Mouse (Mus musculus): ENCODE data around the gene Kcnq1. TPM values are rescaled to one million over a fixed set of nuclear protein-coding genes. Genes with fewer than 3 reads are reported as not detected.

Gene Kcnq1
- total and polyA plus RNA-seq, 3 experiments = 0.63 to 0.96 TPM; not detected in 1

GRCm38 (mm10) chr7:143073086-143073485 is 33.1 kb upstream of the Kcnq1 start:
- Histone ChIP-seq H3K27ac (ENCODE audit: control insufficient read depth, low read depth, low read length) (no peak overlapping the region), H3K9me3 (replicated peaks; ENCODE audit: insufficient read depth, low read length) (no peaks in the 10 kb centered on the region), H3K79me2 (ENCODE audit: control insufficient read depth, insufficient read depth, low read length, poor library complexity) (peaks cover 15% of the 10 kb centered on the region), H3K36me3 (ENCODE audit: control insufficient read depth in 1 of 2, insufficient read depth in 2 of 2, low read length in 2 of 2) (peaks cover 0 to 6% of the 10 kb centered on the region in 2 experiments; a peak in 2 of 4 replicates), H3K4me1 (ENCODE audit: control insufficient read depth in 1 of 2, insufficient read depth in 2 of 2, low read length in 2 of 2) (peaks cover 0 to 14% of the 10 kb centered on the region in 2 experiments; a peak in 2 of 4 replicates), H3K27me3 (ENCODE audit: control insufficient read depth in 1 of 2, insufficient read depth in 2 of 2, low read length in 2 of 2) (no peaks in the 10 kb centered on the region), H3K4me3 (ENCODE audit: control insufficient read depth in 1 of 2, insufficient read depth in 1 of 2, low read depth in 2 of 2, low read length in 2 of 2) (no peak overlapping the region), H3K9ac (ENCODE audit: control insufficient read depth, low read depth, low read length, poor library complexity, severe bottlenecking) (no peak overlapping the region)
- TF ChIP-seq TAL1 (IDR thresholded peaks at IDR 0.05; ENCODE audit: low read length) = no peak
- TF ChIP-seq MXI1 (IDR thresholded peaks at IDR 0.05; ENCODE audit: low read depth, low read length) = no peak
- TF ChIP-seq SMC3 (IDR thresholded peaks at IDR 0.05; ENCODE audit: low read depth, low read length) = peak; percentile 71
- no peak for TF ChIP-seq EP300 (IDR thresholded peaks at IDR 0.05; ENCODE audit: low read depth in 1 of 2, low read length in 2 of 2)
- TF ChIP-seq POLR2AphosphoS2 (IDR thresholded peaks at IDR 0.05; ENCODE audit: low read length) = no peak
- no peak for TF ChIP-seq ZNF384 (IDR thresholded peaks at IDR 0.05; ENCODE audit: low read depth, low read length)
- TF ChIP-seq GABPA (IDR thresholded peaks at IDR 0.05; ENCODE audit: low read depth, low read length) = no peak
- no peak for TF ChIP-seq POLR2A (IDR thresholded peaks at IDR 0.05; ENCODE audit: control insufficient read depth in 1 of 2, insufficient read depth in 1 of 2, low read depth in 1 of 2, low read length in 2 of 2, poor library complexity in 1 of 2)
- TF ChIP-seq CHD1 (IDR thresholded peaks at IDR 0.05; ENCODE audit: low read depth, low read length) = no peak
- TF ChIP-seq KAT2A (conservative IDR thresholded peaks at IDR 0.05; ENCODE audit: low read depth, low read length) = no peak
- peak; percentile 60 to 89 (median 76) for TF ChIP-seq CTCF (IDR thresholded peaks at IDR 0.05 in 2 of 3, conservative IDR thresholded peaks at IDR 0.05 in 1 of 3; ENCODE audit: control insufficient read depth in 1 of 3, insufficient read depth in 1 of 3, low read depth in 2 of 3, low read length in 3 of 3, poor library complexity in 1 of 3, severe bottlenecking in 1 of 3)
- peak; percentile 48 for TF ChIP-seq RAD21 (IDR thresholded peaks at IDR 0.05; ENCODE audit: low read depth, low read length)
- no peak for TF ChIP-seq ETS1 (IDR thresholded peaks at IDR 0.05; ENCODE audit: low read depth, low read length)
- DNase-seq (ENCODE audit: low read depth, low spot score) = peak; percentile 76

GRCm38 (mm10) chr7:143075394-143075793 is 30.8 kb upstream of the Kcnq1 start:
- Histone ChIP-seq H3K4me1 (ENCODE audit: control insufficient read depth in 1 of 2, insufficient read depth in 2 of 2, low read length in 2 of 2) (peaks cover 0 to 4% of the 10 kb centered on the region in 2 experiments; a peak in 2 of 4 replicates), H3K9me3 (replicated peaks; ENCODE audit: insufficient read depth, low read length) (no peaks in the 10 kb centered on the region), H3K27ac (ENCODE audit: control insufficient read depth, low read depth, low read length) (no peak overlapping the region), H3K27me3 (ENCODE audit: control insufficient read depth in 1 of 2, insufficient read depth in 2 of 2, low read length in 2 of 2) (no peaks in the 10 kb centered on the region), H3K4me3 (ENCODE audit: control insufficient read depth in 1 of 2, insufficient read depth in 1 of 2, low read depth in 2 of 2, low read length in 2 of 2) (no peak overlapping the region), H3K9ac (ENCODE audit: control insufficient read depth, low read depth, low read length, poor library complexity, severe bottlenecking) (no peak overlapping the region), H3K79me2 (ENCODE audit: control insufficient read depth, insufficient read depth, low read length, poor library complexity) (peaks cover 5% of the 10 kb centered on the region), H3K36me3 (ENCODE audit: control insufficient read depth in 1 of 2, insufficient read depth in 2 of 2, low read length in 2 of 2) (no peaks in the 10 kb centered on the region; a peak in 1 of 4 replicates)
- no peak for DNase-seq (ENCODE audit: low read depth, low spot score)
- TF ChIP-seq EP300 (IDR thresholded peaks at IDR 0.05; ENCODE audit: low read depth in 1 of 2, low read length in 2 of 2) = no peak
- TF ChIP-seq MEF2A (IDR thresholded peaks at IDR 0.05; ENCODE audit: extremely low read depth, insufficient replicate concordance, low read depth, low read length, poor library complexity, severe bottlenecking) = no peak

GRCm38 (mm10) chr7:143077351-143077750 is 28.8 kb upstream of the Kcnq1 start:
- H3K9me3 ChIP-seq (replicated peaks; ENCODE audit: insufficient read depth, low read length) = no peaks in the 10 kb centered on the region
- H3K9ac ChIP-seq (ENCODE audit: control insufficient read depth, low read depth, low read length, poor library complexity, severe bottlenecking) = no peak overlapping the region
- no peaks in the 10 kb centered on the region for H3K27me3 ChIP-seq (ENCODE audit: control insufficient read depth in 1 of 2, insufficient read depth in 2 of 2, low read length in 2 of 2)
- H3K36me3 ChIP-seq (ENCODE audit: control insufficient read depth in 1 of 2, insufficient read depth in 2 of 2, low read length in 2 of 2) = peaks cover 0 to 14% of the 10 kb centered on the region in 2 experiments; a peak in 2 of 4 replicates
- H3K27ac ChIP-seq (ENCODE audit: control insufficient read depth, low read depth, low read length) = no peak overlapping the region
- no peak for DNase-seq (ENCODE audit: low read depth, low spot score)
- no peaks in the 10 kb centered on the region for H3K79me2 ChIP-seq (ENCODE audit: control insufficient read depth, insufficient read depth, low read length, poor library complexity)
- no peak overlapping the region for H3K4me3 ChIP-seq (ENCODE audit: control insufficient read depth in 1 of 2, insufficient read depth in 1 of 2, low read depth in 2 of 2, low read length in 2 of 2)
- peaks cover 6 to 15% of the 10 kb centered on the region in 2 experiments; a peak in 3 of 4 replicates for H3K4me1 ChIP-seq (ENCODE audit: control insufficient read depth in 1 of 2, insufficient read depth in 2 of 2, low read length in 2 of 2)
- TF ChIP-seq SMC3 (IDR thresholded peaks at IDR 0.05; ENCODE audit: low read depth, low read length) = no peak
- no peak for TF ChIP-seq SIN3A (IDR thresholded peaks at IDR 0.05; ENCODE audit: low read length)
- TF ChIP-seq ZC3H11A (IDR thresholded peaks at IDR 0.05; ENCODE audit: low read depth, low read length) = no peak
- TF ChIP-seq MYB (IDR thresholded peaks at IDR 0.05; ENCODE audit: low read depth, low read length) = no peak
- no peak for TF ChIP-seq CHD1 (IDR thresholded peaks at IDR 0.05; ENCODE audit: low read depth, low read length)
- TF ChIP-seq MYC (IDR thresholded peaks at IDR 0.05; ENCODE audit: low read depth, low read length) = no peak
- TF ChIP-seq POLR2AphosphoS5 (IDR thresholded peaks at IDR 0.05; ENCODE audit: borderline replicate concordance, low read depth, low read length) = no peak
- TF ChIP-seq ZKSCAN1 (IDR thresholded peaks at IDR 0.05; ENCODE audit: low read depth, low read length) = no peak
- TF ChIP-seq POLR2A (IDR thresholded peaks at IDR 0.05; ENCODE audit: control insufficient read depth in 1 of 2, insufficient read depth in 1 of 2, low read depth in 1 of 2, low read length in 2 of 2, poor library complexity in 1 of 2) = no peak
- no peak for TF ChIP-seq ZMIZ1 (IDR thresholded peaks at IDR 0.05; ENCODE audit: low read depth, low read length)
- TF ChIP-seq ELF1 (IDR thresholded peaks at IDR 0.05; ENCODE audit: low read depth, low read length) = no peak
- no peak for TF ChIP-seq CTCF (IDR thresholded peaks at IDR 0.05 in 2 of 3, conservative IDR thresholded peaks at IDR 0.05 in 1 of 3; ENCODE audit: control insufficient read depth in 1 of 3, insufficient read depth in 1 of 3, low read depth in 2 of 3, low read length in 3 of 3, poor library complexity in 1 of 3, severe bottlenecking in 1 of 3)
- TF ChIP-seq MXI1 (IDR thresholded peaks at IDR 0.05; ENCODE audit: low read depth, low read length) = no peak
- TF ChIP-seq NRF1 (IDR thresholded peaks at IDR 0.05; ENCODE audit: insufficient read depth, low read depth, low read length, poor library complexity, severe bottlenecking) = no peak
- TF ChIP-seq MAZ (IDR thresholded peaks at IDR 0.05; ENCODE audit: low read depth, low read length) = no peak
- no peak for TF ChIP-seq MAX (IDR thresholded peaks at IDR 0.05; ENCODE audit: low read length)

All from MEL (cell line).